Mouse (Mus musculus): Measurements from ENCODE around the gene Pheta2.
A peak's percentile ranks its signal among the peaks of the same experiment; 100 is the strongest.

Gene Pheta2

DNA sequence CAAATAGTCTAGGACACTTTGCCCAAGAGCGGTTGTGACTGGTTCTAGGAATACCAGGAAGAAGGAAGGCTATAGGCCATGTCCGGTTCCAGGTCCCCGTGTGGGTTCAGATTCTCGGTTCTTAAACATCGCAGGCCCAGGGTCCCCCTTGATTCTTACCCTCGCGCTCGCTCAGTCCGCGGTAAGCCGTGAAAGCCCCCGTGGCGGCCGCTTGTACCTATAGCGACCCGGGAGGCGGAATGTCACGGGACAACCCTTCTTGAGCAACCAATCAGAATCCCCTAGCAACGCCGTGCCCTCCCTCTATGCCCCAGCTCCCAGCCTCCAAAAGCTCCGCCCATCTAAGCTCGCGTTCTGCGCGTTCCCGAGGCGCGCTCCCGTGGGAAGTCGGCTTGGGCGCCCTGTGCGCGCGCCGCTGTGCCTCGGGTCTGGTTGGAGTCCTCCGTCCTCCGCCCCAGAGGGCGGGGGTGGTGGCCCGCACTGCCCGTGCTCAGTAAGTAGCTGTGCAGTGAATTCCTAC lies at the start of gene Pheta2, which contains the start of the genes Naga and Smdt1:
TSS of gene Pheta2 (plus strand) at position 350 of the 520 bp plus-strand sequence.
TSS of gene Naga (minus strand) at position 333 of the 520 bp plus-strand sequence.
TSS of gene Smdt1 (plus strand) at position 367 of the 520 bp plus-strand sequence.
- peak; percentile 92 to 95 for DNase-seq (ENCODE audit: low spot score in 2 of 2)

DNA sequence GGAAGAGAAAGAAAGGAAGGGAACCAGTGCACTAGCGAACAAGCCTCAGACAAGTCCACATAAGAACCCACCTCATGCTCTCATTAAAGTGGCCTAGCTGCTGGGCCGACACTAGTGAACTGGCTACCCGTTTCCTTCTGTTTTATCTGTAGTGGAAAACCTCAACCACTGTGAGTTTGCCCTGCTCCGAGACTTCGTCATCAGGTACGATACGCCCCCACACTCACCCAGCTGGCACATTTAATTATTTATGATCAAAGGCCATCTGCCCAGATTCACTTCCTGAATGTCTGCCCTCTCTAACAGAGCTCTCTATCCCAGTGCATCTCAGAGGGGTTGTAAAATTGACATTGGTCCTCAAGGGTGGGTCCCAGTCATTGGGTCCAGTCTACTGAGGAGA lies 48.5 kb upstream of the Pheta2 start:
- DNase-seq (ENCODE audit: low spot score in 2 of 2), result no peak

DNA sequence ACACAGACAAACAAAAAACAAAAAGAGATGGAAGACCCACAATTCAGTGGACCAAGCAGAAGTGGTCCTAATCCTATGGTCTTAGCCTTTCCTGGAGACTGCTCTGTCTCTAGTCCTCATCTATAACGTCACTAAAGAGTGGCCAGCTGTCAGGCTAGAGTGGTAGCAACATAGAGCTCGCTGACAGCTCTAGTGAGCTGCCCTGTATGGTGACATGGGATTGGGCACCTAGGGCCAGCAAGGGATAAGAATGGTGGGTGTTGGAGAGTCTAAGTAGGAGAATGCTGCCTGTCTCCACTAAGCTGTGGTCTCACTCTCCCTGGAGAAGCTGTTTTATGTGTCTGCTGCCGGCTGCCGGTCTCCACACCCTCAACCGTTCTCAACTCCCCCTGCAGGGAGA lies 45.9 kb upstream of the Pheta2 start:
- DNase-seq (ENCODE audit: low spot score in 2 of 2), result no peak

DNA sequence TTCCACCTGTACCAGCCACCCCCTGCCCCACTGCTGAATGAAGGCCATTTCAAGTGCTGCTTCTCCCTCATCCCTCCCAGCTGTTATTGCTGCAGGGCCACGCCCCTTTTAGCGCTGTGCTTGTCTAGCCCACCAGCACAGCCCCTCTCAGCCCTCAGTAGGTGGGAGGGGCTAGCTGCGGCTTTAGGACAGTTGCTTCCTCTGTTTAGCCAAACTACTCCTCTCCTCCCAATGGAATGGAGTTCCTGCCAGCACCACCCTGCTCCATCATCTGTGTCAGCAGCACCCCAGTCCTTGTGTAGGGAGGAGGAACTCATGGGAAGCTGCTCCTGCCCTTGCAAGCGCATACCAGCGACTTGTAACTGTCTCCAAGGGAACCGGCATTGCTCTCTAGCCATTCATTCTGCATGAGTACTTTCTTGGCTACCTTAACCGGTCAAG lies 45.5 kb upstream of the Pheta2 start:
- no peak for DNase-seq (ENCODE audit: low spot score in 2 of 2)

DNA sequence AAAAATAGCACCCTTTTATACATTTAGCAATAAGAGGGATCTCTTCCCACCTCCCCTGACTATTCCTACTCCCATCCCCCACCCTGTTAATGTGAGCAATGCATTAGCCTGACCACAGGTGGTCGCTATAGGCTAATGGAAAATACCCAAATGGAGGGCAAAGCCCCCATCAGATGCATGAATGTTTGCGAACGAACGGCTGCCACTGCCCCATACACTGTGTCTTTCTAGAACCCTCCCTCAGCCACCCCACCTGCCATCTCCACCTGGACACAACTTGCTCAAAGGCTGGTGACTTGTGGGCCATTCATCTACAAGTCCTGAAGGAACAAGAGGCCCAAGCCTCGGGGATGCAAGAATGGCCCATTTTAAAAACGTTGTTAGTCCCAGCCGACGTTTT lies 44.7 kb upstream of the Pheta2 start:
- DNase-seq (ENCODE audit: low spot score in 2 of 2), result no peak

DNA sequence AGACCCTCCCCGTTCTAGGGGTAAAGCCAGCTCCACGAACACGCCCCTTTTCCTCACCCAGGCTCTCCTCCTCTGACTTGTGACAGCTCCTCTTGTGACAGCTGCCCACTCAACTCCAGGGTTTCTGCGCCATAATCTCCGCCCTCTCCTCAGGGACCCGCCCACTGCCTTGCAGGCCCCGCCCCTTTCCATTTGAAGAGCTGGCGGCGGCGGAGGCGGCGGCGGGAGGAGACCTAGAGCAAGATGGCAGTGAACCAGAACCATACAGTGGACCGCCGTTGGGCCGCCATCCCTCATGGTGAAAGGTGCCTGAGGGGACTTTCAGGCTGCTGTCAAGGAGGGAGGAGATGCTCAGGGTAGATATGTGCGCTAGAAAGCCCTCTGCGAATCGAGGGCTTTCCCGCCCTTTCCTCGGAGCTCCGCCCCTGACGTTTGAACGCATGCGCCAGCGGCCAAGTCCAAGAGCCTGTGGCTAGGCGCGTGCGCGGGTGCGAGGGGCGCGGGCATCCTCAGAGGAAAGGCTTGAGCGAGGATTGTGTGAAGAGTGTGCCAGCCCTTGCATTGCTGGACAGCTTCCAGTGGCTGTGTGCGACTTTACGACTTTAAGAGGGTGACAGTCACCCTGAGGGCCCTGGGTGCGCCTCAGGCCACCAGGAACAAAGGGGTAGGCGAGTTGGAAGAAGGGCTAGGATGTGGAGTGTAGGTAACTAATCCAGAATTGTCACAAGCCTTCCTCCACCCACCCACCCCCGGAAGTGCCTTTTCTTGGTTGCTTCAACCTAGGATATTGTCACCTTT lies 39.8 kb upstream of the Pheta2 start, which contains the start of gene Wbp2nl:
TSS of gene Wbp2nl (plus strand) at position 191 of the 798 bp plus-strand sequence.
- no peak for DNase-seq (ENCODE audit: low spot score in 2 of 2)

DNA sequence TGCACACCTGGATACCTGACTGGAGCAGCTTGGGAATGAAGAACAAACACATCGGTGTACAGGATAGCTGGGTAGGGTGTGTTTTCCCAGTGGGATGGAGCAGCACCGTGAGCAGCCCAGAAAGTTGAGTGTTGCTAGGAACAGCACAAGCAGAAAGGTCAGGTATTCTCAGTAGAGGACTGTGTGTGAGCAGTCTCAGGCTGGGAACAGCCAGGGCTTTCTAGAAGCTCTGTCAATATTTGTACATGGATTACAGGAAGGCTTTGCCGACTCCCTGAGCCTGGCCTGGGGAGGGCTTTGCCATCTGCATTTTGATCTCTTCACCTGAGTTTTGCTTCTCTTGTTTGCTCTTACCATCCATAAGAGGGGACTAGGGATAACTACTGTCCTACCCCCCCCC lies 31.6 kb upstream of the Pheta2 start:
- no peak for DNase-seq (ENCODE audit: low spot score in 2 of 2)

DNA sequence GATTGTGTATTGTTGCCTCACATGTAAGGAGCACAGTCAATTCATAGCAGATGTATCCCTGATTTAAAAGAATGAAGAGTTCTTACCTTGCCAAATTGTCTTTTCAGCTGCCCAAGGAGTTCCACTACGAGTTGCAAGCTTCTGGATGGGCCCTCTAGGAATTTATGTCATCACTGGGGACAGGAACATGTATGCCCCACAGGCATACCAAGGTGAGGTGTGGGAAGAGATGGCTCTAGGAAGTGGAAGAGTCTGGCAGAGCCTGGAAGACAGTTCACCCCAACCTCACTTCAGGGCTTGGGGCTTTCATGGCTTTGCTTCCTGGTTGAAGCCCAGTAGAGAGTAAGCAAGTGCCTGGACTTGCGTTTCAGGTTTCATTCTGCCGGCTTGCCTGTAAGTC lies 30.3 kb upstream of the Pheta2 start:
- DNase-seq (ENCODE audit: low spot score in 2 of 2), result no peak

DNA sequence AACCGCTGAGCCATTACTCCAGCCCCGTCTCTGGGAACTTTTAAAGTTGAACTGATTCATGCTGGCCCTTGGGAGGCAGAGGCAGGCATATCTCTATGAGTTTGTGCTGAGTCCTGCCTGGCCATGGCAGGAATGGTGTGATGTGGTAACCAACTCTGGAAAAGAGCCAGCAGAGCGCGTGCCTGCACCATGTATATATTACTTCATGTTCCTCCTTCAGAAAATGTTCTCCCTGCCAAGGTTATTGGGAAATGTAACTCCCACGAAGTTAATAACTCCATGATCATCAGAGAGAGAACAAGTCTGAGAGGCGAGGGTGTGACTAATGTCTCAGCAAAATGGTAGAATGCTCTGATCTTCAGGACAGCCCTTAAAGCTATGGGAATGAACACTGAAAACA lies 20.9 kb upstream of the Pheta2 start:
- DNase-seq (ENCODE audit: low spot score in 2 of 2), result peak in 1 of 2 experiments; percentile 42

DNA sequence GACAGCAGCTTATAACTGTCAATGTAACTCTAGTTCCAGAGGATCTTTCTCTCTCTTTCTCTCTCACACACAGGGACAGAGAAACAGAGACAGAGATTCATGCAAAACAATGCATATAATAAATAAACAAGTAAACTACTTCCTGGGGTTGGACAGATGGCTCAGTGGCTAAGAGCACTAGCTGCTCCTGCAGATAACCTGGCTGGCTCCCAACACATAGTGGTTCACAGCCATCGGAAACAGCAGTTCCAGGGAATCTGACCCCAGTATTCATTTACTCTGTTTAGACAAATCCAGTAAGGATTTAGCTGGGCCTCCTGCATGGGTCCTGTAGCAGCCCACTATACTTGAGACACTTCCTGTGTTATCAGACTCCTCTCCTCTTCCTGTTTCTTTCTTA lies 19.1 kb upstream of the Pheta2 start:
- no peak for DNase-seq (ENCODE audit: low spot score in 2 of 2)

DNA sequence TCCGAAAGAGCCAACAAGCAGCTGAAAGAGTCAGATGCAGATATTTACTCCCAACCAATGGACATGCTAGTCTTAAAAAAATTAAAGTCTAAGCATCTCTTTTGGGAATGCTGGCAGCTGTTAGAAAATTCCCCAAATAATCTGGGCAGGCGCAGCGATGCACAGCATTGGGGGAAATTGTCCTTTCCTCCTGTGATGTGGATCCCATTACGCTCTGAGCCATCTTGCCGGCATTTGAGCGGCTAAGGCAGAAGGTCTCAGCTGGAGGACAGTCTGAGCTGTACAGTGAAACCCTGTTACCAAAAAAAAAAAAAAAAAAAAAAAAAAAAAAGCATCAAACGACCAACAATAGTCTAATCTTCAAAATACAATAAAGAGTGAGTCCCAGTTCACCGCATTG lies 16.5 kb upstream of the Pheta2 start:
- no peak for DNase-seq (ENCODE audit: low spot score in 2 of 2)

DNA sequence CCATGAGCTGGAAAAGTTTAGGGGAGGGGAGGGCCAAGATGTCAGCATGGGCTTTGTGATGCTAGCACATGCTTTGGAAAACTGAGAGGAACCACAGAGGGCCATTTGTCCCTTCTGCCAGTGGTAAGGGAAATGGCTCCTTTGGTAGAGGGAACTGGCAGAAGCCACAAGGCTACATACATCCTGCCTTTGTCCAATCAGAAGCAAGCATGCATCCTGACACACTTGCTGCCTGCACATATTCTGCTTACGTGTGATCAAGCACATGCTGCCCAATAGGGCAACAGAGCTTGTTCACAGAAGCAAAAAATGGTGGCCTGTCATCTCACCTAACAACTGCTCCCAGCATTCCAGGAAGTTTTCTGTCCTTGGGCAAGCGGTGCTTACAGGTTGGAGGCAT lies 13.4 kb upstream of the Pheta2 start:
- no peak for DNase-seq (ENCODE audit: low spot score in 2 of 2)

DNA sequence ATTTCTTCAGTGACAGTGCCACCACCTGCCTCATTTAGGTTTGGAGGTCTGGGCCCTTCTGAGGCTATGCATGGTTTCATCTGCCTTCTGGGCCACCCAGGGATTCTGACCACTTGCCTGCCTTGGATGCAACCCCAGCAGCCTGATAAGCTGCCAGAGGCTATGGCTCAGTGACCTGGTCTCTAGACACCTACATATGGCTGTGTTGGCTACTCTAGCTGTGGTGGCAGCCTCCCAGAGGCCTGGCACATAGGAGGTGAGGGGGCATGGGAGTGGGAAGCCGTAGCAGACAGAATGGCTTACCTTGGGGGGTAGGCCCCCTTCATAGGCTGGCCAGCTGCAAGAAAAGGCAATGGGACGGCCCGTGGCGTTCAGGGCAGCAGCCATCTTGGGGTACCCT lies 3.5 kb upstream of the Pheta2 start:
- DNase-seq (ENCODE audit: low spot score in 2 of 2), result no peak

DNA sequence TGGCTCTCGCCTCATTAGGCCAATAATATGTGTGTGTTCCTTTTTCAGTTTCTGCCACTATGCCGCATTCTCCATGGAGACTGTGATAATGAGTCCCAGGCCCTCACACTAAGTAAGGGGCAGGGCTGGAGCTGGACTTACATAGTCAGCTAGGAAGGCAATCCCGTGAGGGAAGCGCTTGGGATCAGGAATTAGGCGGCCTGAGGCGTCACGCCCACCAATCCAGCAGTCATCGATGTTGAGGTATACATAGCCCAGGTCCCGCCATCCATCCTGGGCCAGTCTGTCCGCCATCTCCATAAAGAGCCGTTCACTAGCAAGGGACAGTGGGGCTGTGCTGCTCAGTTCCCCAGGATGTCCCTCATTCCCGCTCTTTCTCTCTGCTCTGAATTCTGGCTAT lies 2.1 kb upstream of the Pheta2 start:
- DNase-seq (ENCODE audit: low spot score in 2 of 2), result no peak

DNA sequence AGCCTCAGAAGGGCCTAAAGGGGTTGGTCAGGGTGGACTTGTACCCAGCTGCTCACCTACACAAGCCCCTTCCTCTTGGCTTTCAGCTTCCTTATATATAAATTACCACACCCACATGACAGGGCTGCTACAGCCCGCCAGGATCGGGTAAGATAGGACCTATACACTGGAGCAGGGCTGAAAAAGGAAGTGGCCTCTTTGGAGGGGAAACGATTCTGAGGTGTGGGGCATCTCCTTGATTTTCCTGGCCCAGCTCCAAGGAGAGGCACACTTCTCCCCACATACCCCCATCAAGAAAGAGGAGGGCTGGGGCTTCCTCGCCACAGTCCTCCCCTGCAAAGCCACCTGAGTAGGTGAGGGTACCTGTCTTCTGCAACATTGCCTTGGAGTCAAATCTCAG lies 867 bp upstream of the Pheta2 start:
- no peak for DNase-seq (ENCODE audit: low spot score in 2 of 2)

DNA sequence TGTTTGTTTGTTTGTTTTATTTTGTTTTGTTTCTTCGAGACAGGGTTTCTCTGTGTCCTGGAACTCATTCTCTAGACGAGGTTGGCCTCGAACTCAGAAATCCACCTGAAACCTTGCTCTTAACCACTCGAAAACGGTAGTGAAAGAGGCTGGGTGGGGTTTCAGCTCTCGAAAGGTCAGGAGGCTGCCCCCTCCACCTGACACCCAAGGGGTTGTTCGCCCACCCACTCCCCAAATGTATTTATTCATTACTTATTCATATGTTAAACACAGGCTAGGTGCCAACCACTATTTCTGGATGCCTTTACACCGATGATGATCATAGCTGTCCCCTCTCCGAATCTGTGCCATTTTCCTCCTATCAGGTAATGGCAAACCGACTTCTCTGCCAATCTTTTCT lies 408 bp downstream of the Pheta2 start:
- no peak for DNase-seq (ENCODE audit: low spot score in 2 of 2)

DNA sequence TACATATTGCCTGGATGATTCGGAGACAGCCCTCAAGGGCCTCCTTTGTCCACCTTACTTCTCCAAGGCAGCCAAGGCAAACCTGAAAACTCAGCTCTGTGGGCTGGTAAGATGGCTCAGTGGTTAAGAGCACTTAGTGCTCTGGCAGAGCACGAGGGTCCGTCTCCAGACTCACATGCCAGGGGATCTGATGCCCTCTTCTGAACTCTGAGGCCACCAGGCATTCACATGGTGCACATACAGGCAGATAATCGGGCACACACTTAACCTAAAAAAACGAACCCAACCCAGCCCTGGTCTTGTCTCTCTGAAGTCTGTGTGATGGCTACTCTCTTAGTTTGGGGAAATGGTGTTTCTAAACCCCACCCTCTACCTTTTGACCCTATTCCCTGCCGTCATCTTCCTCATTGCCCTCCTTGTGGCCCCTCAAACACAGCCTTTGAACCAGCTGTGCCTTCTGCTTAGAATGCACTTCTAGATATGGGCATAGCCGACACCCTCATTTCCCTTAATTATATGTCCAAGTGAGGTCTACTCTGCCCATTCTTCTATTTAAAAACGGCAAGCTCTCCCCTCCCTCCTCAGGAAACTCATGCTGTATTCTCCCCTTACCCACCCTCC lies 1.0 kb downstream of the Pheta2 start:
- DNase-seq (ENCODE audit: low spot score in 2 of 2), result no peak

DNA sequence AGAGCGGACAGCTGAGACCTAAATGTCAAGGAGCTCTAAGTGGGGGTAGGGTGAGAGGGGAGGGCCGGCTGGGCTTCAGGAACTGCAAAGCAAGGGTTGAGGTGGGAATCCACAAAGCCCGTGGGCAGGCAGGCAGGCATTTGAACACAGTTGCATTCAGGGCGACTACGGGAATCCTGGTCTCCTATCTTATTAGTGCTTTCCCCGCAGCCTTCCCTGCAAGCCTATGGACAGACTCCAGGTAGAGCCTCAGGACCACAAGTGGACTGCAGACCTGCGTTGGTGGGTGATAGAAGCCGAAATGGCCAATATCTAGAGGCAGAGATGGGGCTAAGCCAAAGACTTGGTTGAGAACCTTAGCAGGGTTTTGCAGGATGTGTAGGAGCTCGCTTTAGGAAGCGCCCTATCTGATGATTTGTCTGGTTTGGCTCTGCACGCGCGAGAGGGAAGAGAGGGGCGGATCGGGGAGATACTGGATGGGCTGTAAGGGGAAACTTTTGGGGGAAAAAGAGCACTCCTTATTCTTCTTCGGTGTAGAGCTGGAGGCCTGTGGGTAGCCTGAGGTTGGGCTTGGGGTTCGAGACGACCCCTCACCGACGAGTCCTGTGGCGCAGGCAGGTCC lies 1.8 kb downstream of the Pheta2 start:
- no peak for DNase-seq (ENCODE audit: low spot score in 2 of 2)

DNA sequence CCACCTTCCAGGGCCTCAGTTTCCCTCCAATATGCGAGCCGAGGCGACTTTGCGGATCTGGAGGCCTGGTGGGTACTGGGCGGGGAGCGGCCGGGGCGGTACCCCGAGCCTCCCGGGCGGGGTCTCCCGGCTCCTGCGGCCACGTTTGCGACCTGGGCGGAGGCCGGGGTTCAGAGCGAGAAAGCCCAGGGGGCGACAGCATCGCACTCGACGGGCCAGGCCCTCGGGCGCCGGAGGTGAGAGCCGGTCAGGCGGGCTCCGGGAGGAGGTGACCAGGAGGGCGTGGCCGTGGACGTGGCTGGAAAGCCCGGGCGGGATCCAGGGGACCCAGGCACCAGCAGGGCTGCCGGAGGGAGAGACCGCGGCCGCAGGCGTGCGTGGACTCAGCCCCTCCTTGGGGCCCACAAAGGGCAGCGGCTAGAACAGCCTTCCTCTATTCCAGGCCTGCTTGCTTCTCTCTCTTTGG lies 2.3 kb downstream of the Pheta2 start:
- DNase-seq (ENCODE audit: low spot score in 2 of 2), result peak; percentile 35 to 61

DNA sequence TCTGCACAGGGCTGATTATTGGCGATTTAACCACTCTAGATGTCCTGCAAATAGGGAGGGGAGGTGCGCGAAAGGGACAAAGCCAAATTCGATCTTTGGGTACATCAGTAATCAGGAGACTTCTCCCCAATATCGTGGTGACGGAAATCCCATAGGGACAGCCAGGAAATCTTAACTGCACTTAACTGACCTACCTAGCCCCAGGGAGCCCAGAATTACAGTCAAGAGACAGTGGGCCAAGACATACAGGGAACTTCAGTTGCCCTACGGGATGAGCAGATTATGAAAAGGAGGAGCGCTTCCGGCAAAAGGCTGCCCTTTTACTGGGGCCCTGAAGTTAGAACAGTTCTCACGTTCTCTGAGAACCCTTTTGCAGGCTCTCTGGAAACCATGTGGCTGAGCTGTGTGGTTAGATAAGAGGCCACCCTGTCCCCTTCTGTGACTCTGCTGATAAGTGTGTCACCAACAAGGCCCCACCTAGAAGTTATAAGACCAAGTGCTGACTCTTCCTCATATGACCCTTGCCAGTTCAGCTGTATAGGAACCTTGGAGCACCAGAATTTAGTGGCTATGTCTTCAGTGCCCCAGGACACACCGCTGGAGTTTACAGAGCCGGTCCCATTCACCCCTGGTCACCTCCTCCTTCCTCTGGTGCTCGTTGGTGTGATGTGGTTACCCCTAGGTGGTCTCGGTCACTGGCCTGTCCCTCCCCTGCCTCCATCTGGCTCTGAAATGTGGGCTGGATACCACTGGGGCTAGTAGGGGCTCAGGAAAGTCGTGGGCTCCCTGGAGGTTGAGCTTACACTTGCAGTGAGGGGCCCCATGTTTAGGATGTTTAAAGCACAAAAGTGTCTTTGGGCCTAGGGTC lies 3.2 kb downstream of the Pheta2 start:
- no peak for DNase-seq (ENCODE audit: low spot score in 2 of 2)

DNA sequence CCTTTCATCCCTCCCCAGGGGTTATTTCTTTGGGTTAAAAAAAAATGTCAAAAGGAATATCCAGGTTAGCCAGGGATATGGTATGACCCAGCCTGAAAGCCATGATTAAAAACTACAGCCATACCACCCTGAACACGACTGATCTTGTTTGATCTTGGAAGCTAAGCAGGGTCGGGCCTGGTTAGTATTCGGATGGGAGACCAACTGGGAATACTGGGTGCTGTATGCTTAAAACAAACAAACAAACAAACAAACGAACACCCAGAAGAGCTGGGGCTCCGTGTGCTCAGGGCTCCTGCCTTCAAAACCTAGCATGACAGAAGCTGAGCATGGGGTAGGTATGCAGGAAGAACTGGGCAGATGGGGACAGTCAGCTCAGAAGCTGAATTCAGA lies 3.8 kb downstream of the Pheta2 start:
- DNase-seq (ENCODE audit: low spot score in 2 of 2), result no peak

All from urinary bladder, postnatal 36 days (tissue).